Mouse (Mus musculus) limb, embryonic 14.5 days (tissue): ENCODE measurements around the gene Tmed11. TPM values are rescaled to one million over a fixed set of nuclear protein-coding genes. Genes with fewer than 3 reads are reported as not detected.
"Not testable (repeated sequence)": the region's sequence is repeated elsewhere in the genome, so short reads cannot be mapped to it uniquely, and the experiment has no call there.

Experiments
- ATAC-seq: fragments of 200-750 bp; cut with Nextera tagmentation; 2 replicates; pipeline ENCODE4 v1.8.0; 2017; ENCODE audit warnings: low read depth, moderate number of reproducible peaks, moderate TSS enrichment; ENCODE audit not compliant: low FRiP score
- DNase-seq: peaks from one replicate; pipeline ENCODE4 v3.0.0-alpha.2; 2015; ENCODE audit warnings: low spot score
- H3K27ac ChIP-seq: fragments of 300-500 bp; sonication (generic); replicated peaks from 2 replicates; pipeline ENCODE4 v1.5.1; 2014; ENCODE audit warnings: low read depth, mild to moderate bottlenecking, low read length, moderate library complexity, mixed read lengths
- H3K27me3 ChIP-seq: fragments of 300-500 bp; sonication (generic); 2 replicates; pipeline ENCODE4 v1.6.1; 2014; ENCODE audit warnings: low read length, mixed read lengths; ENCODE audit not compliant: control insufficient read depth, insufficient read depth
- H3K36me3 ChIP-seq: fragments of 300-500 bp; sonication (generic); 2 replicates; pipeline ENCODE4 v1.6.1; 2014; ENCODE audit warnings: mild to moderate bottlenecking, low read length, moderate library complexity, mixed read lengths; ENCODE audit not compliant: control insufficient read depth, insufficient read depth
- H3K4me1 ChIP-seq: fragments of 300-500 bp; sonication (generic); 2 replicates; pipeline ENCODE4 v1.6.1; 2014; ENCODE audit warnings: antibody characterized with exemption, low read length, mixed read lengths; ENCODE audit not compliant: control insufficient read depth, insufficient read depth
- H3K4me2 ChIP-seq: fragments of 300-500 bp; sonication (generic); replicated peaks from 2 replicates; pipeline ENCODE4 v1.6.1; 2014; ENCODE audit warnings: low read depth, mild to moderate bottlenecking, low read length, moderate library complexity; ENCODE audit not compliant: severe bottlenecking
- H3K4me3 ChIP-seq: fragments of 300-500 bp; sonication (generic); replicated peaks from 2 replicates; pipeline ENCODE4 v1.5.1; 2014; ENCODE audit warnings: low read length
- H3K9ac ChIP-seq: fragments of 300-500 bp; sonication (generic); 2 replicates; pipeline ENCODE4 v1.6.1; 2014; ENCODE audit warnings: mild to moderate bottlenecking, low read depth, low read length, moderate library complexity; ENCODE audit not compliant: severe bottlenecking
- H3K9me3 ChIP-seq: fragments of 300-500 bp; sonication (generic); 2 replicates; pipeline ENCODE4 v1.6.1; 2016; ENCODE audit warnings: low read length; ENCODE audit not compliant: control insufficient read depth
- POLR2A ChIP-seq: fragments of 200-500 bp; IDR thresholded peaks from 2 replicates; pipeline ENCODE4 v1.8.0; 2012; ENCODE audit warnings: inconsistent platforms, mild to moderate bottlenecking, moderate library complexity, borderline replicate concordance; ENCODE audit not compliant: insufficient read depth, insufficient read length; ENCODE audit errors: extremely low read depth
- WGBS: fragments of 180-500 bp; shearing (Covaris S2); extraction: QIAGEN DNeasy Blood & Tissue Kit; methylation state at CpG from one replicate; pipeline ENCODE4 v1.1.7; 2014; 5-methylcytosine and 5-hydroxymethylcytosine counted together
- polyA plus RNA-seq, 2 experiments: library from polyadenylated mRNA; depleted of rRNA in 1 of 2; stranded (reverse) in 1 of 2; unstranded in 1 of 2; fragments of >200 nt; fragmentation: Nextera tagmentation in 1 of 2; extraction: Ambion mirVana in 1 of 2; gene quantifications; 2 replicates each; pipeline versions ENCODE4 v1.2.1 to v1.2.3; 2012 to 2014

The Tmed11 gene
- polyA plus RNA-seq, 2 experiments: not detected

GRCm38 (mm10) chr5:108774630-108775306 lies 20.4 kb downstream of the Tmed11 start, which contains the start of gene Rnf212:
Rnf212 (minus strand) TSS chr5:108774982.
- H3K4me3 ChIP-seq: no peak within 1 kb of the TSS
- no peaks in the 10 kb centered on the region for H3K27me3 ChIP-seq
- DNase-seq: no peak
- TF ChIP-seq POLR2A: no peak
- no peak within 1 kb of the TSS for H3K27ac ChIP-seq
- no peaks in the 10 kb centered on the region for H3K36me3 ChIP-seq
- H3K9ac ChIP-seq: no peak within 1 kb of the TSS
- H3K9me3 ChIP-seq: no peaks in the 10 kb centered on the region
- 76% methylated on average over 40 of the region's 40 CpGs for WGBS
- no peaks in the 10 kb centered on the region for H3K4me1 ChIP-seq
- ATAC-seq: no peak
- no peak within 1 kb of the TSS for H3K4me2 ChIP-seq

DNA sequence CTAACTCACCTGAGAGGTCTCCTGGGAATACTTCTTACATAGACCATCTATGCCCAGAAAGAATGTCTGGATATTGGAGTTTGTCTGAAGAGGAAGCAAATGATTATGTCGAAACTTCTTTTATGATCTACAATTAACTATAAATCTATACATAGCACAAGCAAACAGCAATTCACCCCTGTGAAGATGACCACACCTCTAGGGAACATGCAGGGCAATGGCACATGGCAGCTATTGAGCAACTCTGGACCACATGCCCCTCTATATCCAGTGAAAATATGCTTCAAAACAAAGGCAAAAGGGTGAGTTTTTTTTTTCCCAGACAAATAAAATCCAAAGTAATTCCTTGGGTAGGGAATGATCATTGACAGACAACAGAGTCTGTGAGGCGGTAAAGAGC lies 35.2 kb downstream of the Tmed11 start:
- WGBS: 86% methylated on average over 2 of the region's 2 CpGs
- no peak overlapping the region for H3K27ac ChIP-seq
- H3K36me3 ChIP-seq: no peaks in the 10 kb centered on the region
- H3K4me1 ChIP-seq: no peaks in the 10 kb centered on the region
- H3K4me2 ChIP-seq: no peak overlapping the region
- TF ChIP-seq POLR2A: no peak
- H3K9me3 ChIP-seq: no peaks in the 10 kb centered on the region
- H3K9ac ChIP-seq: no peak overlapping the region
- H3K27me3 ChIP-seq: no peaks in the 10 kb centered on the region
- no peak overlapping the region for H3K4me3 ChIP-seq
- no peak for ATAC-seq
- no peak for DNase-seq

GRCm38 (mm10) chr5:108758396-108758795 lies 36.8 kb downstream of the Tmed11 start:
- no peaks in the 10 kb centered on the region for H3K27me3 ChIP-seq
- ATAC-seq (no peak), DNase-seq (peak; percentile 29)
- WGBS: 48% methylated on average over 3 of the region's 3 CpGs
- no peak for TF ChIP-seq POLR2A
- no peak overlapping the region for H3K9ac ChIP-seq
- no peak overlapping the region for H3K4me3 ChIP-seq
- no peaks in the 10 kb centered on the region for H3K36me3 ChIP-seq
- no peak overlapping the region for H3K4me2 ChIP-seq
- H3K4me1 ChIP-seq: no peaks in the 10 kb centered on the region
- no peak overlapping the region for H3K27ac ChIP-seq
- no peaks in the 10 kb centered on the region for H3K9me3 ChIP-seq

- H3K4me3 ChIP-seq, DNase-seq, H3K27ac ChIP-seq, ATAC-seq, H3K9ac ChIP-seq, H3K9me3 ChIP-seq, H3K4me1 ChIP-seq, H3K27me3 ChIP-seq, H3K4me2 ChIP-seq, H3K36me3 ChIP-seq: not testable (repeated sequence)
- 78% methylated on average over 4 of the region's 4 CpGs for WGBS
Measured at GRCm38 (mm10) chr5:108751258-108751657, 43.9 kb downstream of the Tmed11 start.

DNA sequence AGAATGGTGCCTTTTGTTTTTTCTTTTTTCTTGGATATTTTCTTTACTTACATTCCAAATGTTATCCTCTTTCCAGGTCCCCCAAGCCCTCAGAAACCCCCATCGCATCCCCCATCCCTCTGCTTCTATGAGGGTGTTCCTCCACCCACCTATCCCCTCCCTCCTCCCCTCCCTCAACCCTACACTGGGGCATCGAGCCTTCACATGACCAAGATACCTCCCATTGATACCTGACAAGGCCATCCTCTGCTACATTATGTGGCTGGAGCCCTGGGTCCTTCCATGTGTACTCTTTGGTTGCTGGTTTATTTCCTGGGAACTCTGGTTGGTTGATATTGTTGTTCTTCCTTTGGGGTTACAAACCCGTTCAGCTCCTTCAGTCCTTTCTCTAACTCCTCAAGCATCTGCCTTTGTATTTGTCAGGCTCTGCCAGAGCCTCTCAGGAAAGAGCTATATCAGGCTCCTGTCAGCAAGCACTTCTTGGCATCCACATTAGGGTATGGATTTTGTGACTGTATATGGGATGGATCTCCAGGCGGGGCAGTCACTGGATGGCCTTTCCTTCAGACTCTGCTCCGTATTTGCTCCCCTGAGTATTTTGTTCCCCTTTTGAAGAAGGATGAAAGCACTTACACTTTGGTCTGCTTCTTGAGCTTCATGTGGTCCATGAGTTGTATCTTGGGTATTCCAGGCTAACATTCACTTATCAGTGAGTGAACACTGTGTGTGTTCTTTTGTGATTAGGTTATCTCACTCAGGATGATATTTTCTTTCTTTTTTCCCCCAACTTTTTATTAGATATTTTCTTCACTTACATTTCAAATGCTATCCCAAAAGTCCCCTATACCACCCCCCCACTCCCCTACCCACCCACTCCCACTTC lies 44.6 kb downstream of the Tmed11 start:
- WGBS: 81% methylated on average over 5 of the region's 5 CpGs
- H3K9ac ChIP-seq: no peak overlapping the region
- no peaks in the 10 kb centered on the region for H3K27me3 ChIP-seq
- no peak overlapping the region for H3K4me2 ChIP-seq
- no peak for TF ChIP-seq POLR2A
- ATAC-seq (no peak), DNase-seq (no peak)
- no peaks in the 10 kb centered on the region for H3K36me3 ChIP-seq
- H3K4me3 ChIP-seq: no peak overlapping the region
- no peaks in the 10 kb centered on the region for H3K4me1 ChIP-seq
- H3K27ac ChIP-seq: no peak overlapping the region
- H3K9me3 ChIP-seq: no peaks in the 10 kb centered on the region
